Mouse (Mus musculus) MEL (cell line): ENCODE results near the gene Rpl26.

Source experiments
- CHD1 ChIP-seq: IDR thresholded peaks from 2 replicates; pipeline ENCODE4 v1.6.1; 2012; ENCODE audit warnings: low read depth, mild to moderate bottlenecking, inconsistent platforms, low read length, improper control_type of control experiment
- CTCF ChIP-seq, 3 experiments: IDR thresholded peaks in 2 of 3; conservative IDR thresholded peaks in 1 of 3; 2 replicates each; pipeline ENCODE4 v1.5.1; 2011 to 2012; ENCODE audit warnings: low read length in 3 of 3, low read depth in 2 of 3, mild to moderate bottlenecking in 2 of 3, improper control_type of control experiment in 1 of 3, inconsistent platforms in 1 of 3, mixed read lengths in 1 of 3, moderate library complexity in 1 of 3; ENCODE audit not compliant: control insufficient read depth in 1 of 3, insufficient read depth in 1 of 3, poor library complexity in 1 of 3, severe bottlenecking in 1 of 3
- EP300 ChIP-seq, 2 experiments: IDR thresholded peaks; 2 replicates each; pipeline ENCODE4 v1.6.1; 2011; ENCODE audit warnings: improper control_type of control experiment in 2 of 2, low read length in 2 of 2, low read depth in 1 of 2, mild to moderate bottlenecking in 1 of 2
- NELFE ChIP-seq: IDR thresholded peaks from 2 replicates; pipeline ENCODE4 v1.6.1; 2011; ENCODE audit warnings: low read depth, low read length, improper control_type of control experiment
- POLR2AphosphoS2 ChIP-seq: IDR thresholded peaks from 2 replicates; pipeline ENCODE4 v1.6.1; 2011; ENCODE audit warnings: low read length, improper control_type of control experiment
- RAD21 ChIP-seq: IDR thresholded peaks from 2 replicates; pipeline ENCODE4 v1.6.1; 2011; ENCODE audit warnings: mild to moderate bottlenecking, low read depth, low read length, improper control_type of control experiment
- SMC3 ChIP-seq: IDR thresholded peaks from 2 replicates; pipeline ENCODE4 v1.6.1; 2011; ENCODE audit warnings: low read depth, low read length, improper control_type of control experiment

DNA sequence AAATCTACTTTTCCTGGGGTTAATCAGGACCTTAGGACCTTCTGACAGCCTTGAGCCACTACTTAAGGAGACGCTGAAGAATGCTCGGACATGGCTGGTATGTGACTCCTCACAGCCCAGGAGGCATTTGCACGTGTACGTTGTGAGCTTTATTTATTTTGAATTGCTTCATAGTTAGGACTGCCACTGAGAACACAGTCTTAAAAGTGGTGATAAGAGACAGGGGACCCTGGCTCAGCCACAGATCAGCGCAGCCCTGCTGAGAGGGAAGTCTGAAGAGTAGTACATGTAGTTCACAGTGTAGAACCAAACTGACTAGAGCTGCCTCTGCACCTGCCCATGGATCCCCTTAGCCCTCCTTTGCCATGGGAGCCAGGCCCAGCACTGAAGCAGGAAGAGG is 9.6 kb upstream of the Rpl26 start:
- TF ChIP-seq SMC3 (no peak), NELFE (no peak), CHD1 (no peak), EP300 (IDR thresholded peaks at IDR 0.05; ENCODE audit: low read depth in 1 of 2, low read length in 2 of 2) (no peak; a peak in 2 of 4 replicates), RAD21 (no peak), CTCF (IDR thresholded peaks at IDR 0.05 in 2 of 3, conservative IDR thresholded peaks at IDR 0.05 in 1 of 3; ENCODE audit: control insufficient read depth in 1 of 3, insufficient read depth in 1 of 3, low read depth in 2 of 3, low read length in 3 of 3, poor library complexity in 1 of 3, severe bottlenecking in 1 of 3) (no peak), POLR2AphosphoS2 (no peak)
